Mouse (Mus musculus): ENCODE data around the gene Nt5c3. TPM values are rescaled to one million over a fixed set of nuclear protein-coding genes. Genes with fewer than 3 reads are reported as not detected.

The Nt5c3 gene
- 42.7 and 45.7 TPM in 2 replicates for total RNA-seq (2017)

- ATAC-seq (ENCODE audit: extremely low read depth, insufficient number of reproducible peaks, low FRiP score, poor library complexity, severe bottlenecking) = peak; percentile 93
Observed at GRCm38 (mm10) chr6:56923726-56924707, at the start of gene Nt5c3, which contains the start of gene Vmn1r4. Nt5c3 (minus strand) TSS chr6:56923932. Vmn1r4 (plus strand) TSS chr6:56924015.

GRCm38 (mm10) chr6:56969973-56970372 is 46.2 kb upstream of the Nt5c3 start, which contains the start of gene Vmn1r5:
Vmn1r5 (plus strand) TSS chr6:56970273.
- ATAC-seq (ENCODE audit: extremely low read depth, insufficient number of reproducible peaks, low FRiP score, poor library complexity, severe bottlenecking) = no peak

GRCm38 (mm10) chr6:56956436-56956835 is 32.7 kb upstream of the Nt5c3 start:
- no peak for ATAC-seq (ENCODE audit: extremely low read depth, insufficient number of reproducible peaks, low FRiP score, poor library complexity, severe bottlenecking)

- ATAC-seq (ENCODE audit: extremely low read depth, insufficient number of reproducible peaks, low FRiP score, poor library complexity, severe bottlenecking) = no peak
Observed at GRCm38 (mm10) chr6:56934366-56934765, 10.6 kb upstream of the Nt5c3 start.

GRCm38 (mm10) chr6:56932464-56932863 is 8.7 kb upstream of the Nt5c3 start:
- no peak for ATAC-seq (ENCODE audit: extremely low read depth, insufficient number of reproducible peaks, low FRiP score, poor library complexity, severe bottlenecking)

GRCm38 (mm10) chr6:56931648-56932415 is 8.1 kb upstream of the Nt5c3 start:
- ATAC-seq (ENCODE audit: extremely low read depth, insufficient number of reproducible peaks, low FRiP score, poor library complexity, severe bottlenecking) = no peak

- no peak for ATAC-seq (ENCODE audit: extremely low read depth, insufficient number of reproducible peaks, low FRiP score, poor library complexity, severe bottlenecking)
Observed at GRCm38 (mm10) chr6:56923331-56923725, 404 bp downstream of the Nt5c3 start.

GRCm38 (mm10) chr6:56920222-56921092 is 3.3 kb downstream of the Nt5c3 start:
- no peak for ATAC-seq (ENCODE audit: extremely low read depth, insufficient number of reproducible peaks, low FRiP score, poor library complexity, severe bottlenecking)

- no peak for ATAC-seq (ENCODE audit: extremely low read depth, insufficient number of reproducible peaks, low FRiP score, poor library complexity, severe bottlenecking)
Observed at GRCm38 (mm10) chr6:56919330-56920044, 4.2 kb downstream of the Nt5c3 start.

- ATAC-seq (ENCODE audit: extremely low read depth, insufficient number of reproducible peaks, low FRiP score, poor library complexity, severe bottlenecking) = no peak
Observed at GRCm38 (mm10) chr6:56917578-56918368, 6.0 kb downstream of the Nt5c3 start.

- ATAC-seq (ENCODE audit: extremely low read depth, insufficient number of reproducible peaks, low FRiP score, poor library complexity, severe bottlenecking) = peak; percentile 40; the same call in 1 of the 2 replicates
Observed at GRCm38 (mm10) chr6:56916279-56916678, 7.5 kb downstream of the Nt5c3 start.

GRCm38 (mm10) chr6:56913092-56913858 is 10.5 kb downstream of the Nt5c3 start:
- ATAC-seq (ENCODE audit: extremely low read depth, insufficient number of reproducible peaks, low FRiP score, poor library complexity, severe bottlenecking) = no peak

GRCm38 (mm10) chr6:56910910-56911309 is 12.8 kb downstream of the Nt5c3 start:
- no peak for ATAC-seq (ENCODE audit: extremely low read depth, insufficient number of reproducible peaks, low FRiP score, poor library complexity, severe bottlenecking)

GRCm38 (mm10) chr6:56908912-56909311 is 14.8 kb downstream of the Nt5c3 start:
- peak; percentile 98 for ATAC-seq (ENCODE audit: extremely low read depth, insufficient number of reproducible peaks, low FRiP score, poor library complexity, severe bottlenecking)

GRCm38 (mm10) chr6:56908397-56908796 is 15.3 kb downstream of the Nt5c3 start:
- no peak for ATAC-seq (ENCODE audit: extremely low read depth, insufficient number of reproducible peaks, low FRiP score, poor library complexity, severe bottlenecking)

GRCm38 (mm10) chr6:56907973-56908372 is 15.8 kb downstream of the Nt5c3 start:
- ATAC-seq (ENCODE audit: extremely low read depth, insufficient number of reproducible peaks, low FRiP score, poor library complexity, severe bottlenecking) = no peak
